Mouse (Mus musculus) heart, embryonic 16.5 days (tissue): ENCODE results near the gene Ccdc61. TPM values are rescaled to one million over a fixed set of nuclear protein-coding genes. Genes with fewer than 3 reads are reported as not detected.

ENCODE experiments used
- ATAC-seq: fragments of 200-750 bp; cut with Nextera tagmentation; replicated peaks from 2 replicates; pipeline ENCODE4 v1.8.0; 2017; ENCODE audit warnings: moderate number of reproducible peaks; ENCODE audit not compliant: insufficient read depth, low FRiP score; ENCODE audit errors: extremely low read depth
- H3K27ac ChIP-seq: fragments of 300-500 bp; sonication (generic); 2 replicates; pipeline ENCODE4 v1.5.1; 2014; ENCODE audit warnings: mild to moderate bottlenecking, low read length, control low read depth, moderate library complexity
- H3K27me3 ChIP-seq: fragments of 300-500 bp; sonication (generic); 2 replicates; pipeline ENCODE4 v1.6.1; 2014; ENCODE audit warnings: low read length, mixed read lengths; ENCODE audit not compliant: control insufficient read depth, insufficient read depth
- H3K36me3 ChIP-seq: fragments of 300-500 bp; sonication (generic); 2 replicates; pipeline ENCODE4 v1.6.1; 2014; ENCODE audit not compliant: control insufficient read depth, insufficient read depth
- H3K4me1 ChIP-seq: fragments of 300-500 bp; sonication (generic); 2 replicates; pipeline ENCODE4 v1.6.1; 2014; ENCODE audit warnings: low read length, mixed read lengths; ENCODE audit not compliant: control insufficient read depth, insufficient read depth
- H3K4me2 ChIP-seq: fragments of 300-500 bp; sonication (generic); 2 replicates; pipeline ENCODE4 v1.6.1; 2014; ENCODE audit warnings: low read depth, mild to moderate bottlenecking, control low read depth, low read length
- H3K4me3 ChIP-seq: fragments of 300-500 bp; sonication (generic); 2 replicates; pipeline ENCODE4 v1.5.1; 2014; ENCODE audit warnings: mild to moderate bottlenecking, control low read depth, low read length
- H3K9ac ChIP-seq: fragments of 300-500 bp; sonication (generic); 2 replicates; pipeline ENCODE4 v1.6.1; 2014; ENCODE audit warnings: low read length, control low read depth
- H3K9me3 ChIP-seq: fragments of 300-500 bp; sonication (generic); replicated peaks from 2 replicates; pipeline ENCODE4 v1.6.1; 2016; ENCODE audit warnings: low read length; ENCODE audit not compliant: control insufficient read depth
- WGBS: fragments of 180-500 bp; shearing (Covaris S2); extraction: QIAGEN DNeasy Blood & Tissue Kit; methylation state at CpG from one replicate; pipeline ENCODE4 v1.1.7; 2014; 5-methylcytosine and 5-hydroxymethylcytosine counted together
- polyA plus RNA-seq: library from polyadenylated mRNA; unstranded; fragments of >200 nt; fragmentation: Nextera tagmentation; extraction: Ambion mirVana; gene quantifications from 2 replicates; pipeline ENCODE4 v1.2.1, GENCODE M21; 2015

The Ccdc61 gene
- 21.7 and 23.7 TPM in 2 replicates for polyA plus RNA-seq

DNA sequence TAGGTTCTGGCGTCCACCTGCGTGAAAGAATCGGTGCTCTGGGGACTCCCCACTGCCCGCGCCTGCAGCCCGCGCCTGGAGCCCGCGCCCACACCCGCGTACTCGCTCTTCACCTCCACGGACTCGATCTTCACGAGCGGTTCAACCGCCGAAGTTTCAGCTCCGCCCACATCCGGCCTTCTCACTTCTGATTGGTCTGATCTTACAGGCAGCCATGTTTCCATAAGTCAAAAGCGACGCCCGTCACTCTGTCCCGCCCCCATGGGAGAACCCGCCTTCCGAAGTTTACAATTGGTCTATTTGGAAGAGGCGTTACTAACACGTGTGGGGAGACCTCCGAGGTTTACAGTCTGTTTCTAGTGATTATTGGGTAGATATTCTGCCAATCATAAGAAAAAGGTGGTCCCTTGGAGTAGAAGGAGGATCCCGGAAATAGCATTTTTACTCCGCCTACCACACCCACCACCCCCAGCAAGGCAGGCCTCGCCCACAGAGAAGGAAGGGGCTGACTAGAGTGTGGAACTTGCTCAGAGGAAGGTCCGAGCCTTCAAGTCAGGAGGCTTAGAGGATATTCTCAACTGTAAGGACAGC, at the start of gene Ccdc61:
Gene Ccdc61, minus strand, starts transcription at position 175 of the 591 bp plus-strand sequence.
- Histone ChIP-seq H3K4me2 (peak within 1 kb of the TSS; percentile 86), H3K9me3 (no peaks in the 10 kb centered on the region), H3K27ac (no peak within 1 kb of the TSS), H3K4me1 (peaks cover 16% of the 10 kb centered on the region), H3K27me3 (no peaks in the 10 kb centered on the region), H3K36me3 (peaks cover 3% of the 10 kb centered on the region; the same call in 1 of the 2 replicates), H3K4me3 (peak within 1 kb of the TSS; percentile 68), H3K9ac (peak within 1 kb of the TSS; percentile 77)
- peak; percentile 99 for ATAC-seq
- WGBS, result under 1% methylated on average over 33 of the region's 33 CpGs

DNA sequence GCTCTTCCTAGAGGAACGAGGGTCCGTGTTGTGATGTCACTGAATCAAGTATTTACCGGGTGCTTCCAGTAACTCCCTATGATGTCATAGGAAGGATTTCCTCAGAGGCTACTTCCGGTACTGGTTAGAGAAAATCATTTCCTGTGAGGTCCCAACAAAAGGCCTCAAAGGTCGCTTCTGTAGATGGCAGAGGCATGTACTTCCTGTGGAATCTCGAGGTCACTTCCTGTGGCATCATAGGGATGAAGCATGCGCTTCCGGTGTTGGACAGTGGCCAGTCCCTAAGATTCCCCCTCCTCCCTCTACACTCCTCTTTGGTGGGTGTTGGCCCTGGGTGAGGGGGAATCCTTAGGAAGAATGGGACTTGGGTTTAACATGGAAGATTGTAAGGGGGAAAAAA, 49.2 kb upstream of the Ccdc61 start:
- Histone ChIP-seq H3K4me1 (peaks cover 6% of the 10 kb centered on the region), H3K36me3 (no peaks in the 10 kb centered on the region), H3K4me2 (peak overlapping the region; percentile 26), H3K9ac (no peak overlapping the region), H3K27me3 (peaks cover 64% of the 10 kb centered on the region), H3K4me3 (no peak overlapping the region), H3K27ac (peak overlapping the region; percentile 14), H3K9me3 (no peaks in the 10 kb centered on the region)
- 0 out of 2 replicates have a peak, but pooled peaks have one; percentile 7 for ATAC-seq
- 35% methylated on average over 8 of the region's 8 CpGs for WGBS

DNA sequence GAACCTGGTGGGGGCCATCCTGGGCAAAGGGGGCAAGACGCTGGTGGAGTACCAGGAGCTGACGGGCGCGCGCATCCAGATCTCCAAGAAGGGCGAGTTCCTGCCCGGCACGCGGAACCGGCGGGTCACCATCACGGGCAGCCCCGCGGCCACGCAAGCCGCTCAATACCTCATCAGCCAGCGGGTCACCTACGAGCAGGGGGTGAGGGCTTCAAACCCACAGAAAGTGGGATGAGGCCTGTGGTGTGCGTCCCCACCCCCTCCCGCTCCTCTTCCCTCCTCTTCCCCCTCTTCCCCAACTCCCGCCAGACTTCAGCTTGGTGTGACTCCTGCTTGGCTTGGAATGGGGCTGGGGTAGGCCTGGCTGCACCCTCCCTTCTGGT, 48.2 kb upstream of the Ccdc61 start:
- Histone ChIP-seq H3K4me1 (peaks cover 6% of the 10 kb centered on the region), H3K9ac (peak overlapping the region; percentile 78), H3K9me3 (no peaks in the 10 kb centered on the region), H3K27ac (0 out of 2 replicates have a peak overlapping the region, but pooled peaks have one; percentile 36), H3K4me2 (peak overlapping the region; percentile 99), H3K27me3 (peaks cover 58% of the 10 kb centered on the region), H3K36me3 (no peaks in the 10 kb centered on the region), H3K4me3 (peak overlapping the region; percentile 70)
- ATAC-seq, result 0 out of 2 replicates have a peak, but pooled peaks have one; percentile 10
- WGBS, result 3% methylated on average over 21 of the region's 21 CpGs

DNA sequence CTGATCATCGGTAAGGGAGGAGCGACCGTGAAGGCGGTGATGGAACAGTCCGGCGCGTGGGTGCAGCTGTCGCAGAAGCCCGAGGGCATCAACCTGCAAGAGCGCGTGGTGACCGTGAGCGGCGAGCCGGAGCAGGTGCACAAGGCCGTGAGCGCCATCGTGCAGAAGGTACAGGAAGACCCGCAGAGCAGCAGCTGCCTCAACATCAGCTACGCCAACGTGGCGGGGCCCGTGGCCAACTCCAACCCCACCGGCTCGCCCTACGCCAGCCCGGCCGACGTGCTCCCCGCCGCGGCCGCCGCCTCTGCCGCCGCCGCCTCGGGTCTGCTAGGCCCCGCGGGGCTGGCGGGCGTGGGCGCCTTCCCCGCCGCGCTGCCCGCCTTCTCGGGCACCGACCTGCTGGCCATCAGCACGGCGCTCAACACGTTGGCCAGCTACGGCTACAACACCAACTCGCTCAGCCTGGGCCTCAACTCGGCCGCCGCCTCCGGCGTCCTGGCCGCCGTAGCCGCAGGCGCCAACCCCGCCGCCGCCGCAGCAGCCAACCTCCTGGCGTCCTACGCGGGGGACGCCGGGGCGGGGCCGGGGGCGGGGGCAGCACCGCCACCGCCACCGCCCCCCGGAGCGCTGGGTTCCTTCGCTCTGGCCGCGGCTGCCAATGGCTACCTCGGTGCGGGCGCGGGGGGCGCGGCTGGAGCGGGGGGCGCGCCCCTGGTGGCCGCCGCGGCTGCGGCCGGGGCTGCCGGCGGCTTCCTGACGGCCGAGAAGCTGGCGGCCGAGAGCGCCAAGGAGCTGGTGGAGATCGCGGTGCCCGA, 47.6 kb upstream of the Ccdc61 start:
- Histone ChIP-seq H3K4me3 (peak overlapping the region; percentile 70), H3K9ac (peak overlapping the region; percentile 78), H3K9me3 (no peaks in the 10 kb centered on the region), H3K27me3 (peaks cover 52% of the 10 kb centered on the region), H3K4me1 (peaks cover 6% of the 10 kb centered on the region), H3K27ac (peak overlapping the region; percentile 25; the same call in 1 of the 2 replicates), H3K36me3 (no peaks in the 10 kb centered on the region), H3K4me2 (peak overlapping the region; percentile 99)
- 1% methylated on average over 83 of the region's 107 CpGs for WGBS
- ATAC-seq, result peak; percentile 87

DNA sequence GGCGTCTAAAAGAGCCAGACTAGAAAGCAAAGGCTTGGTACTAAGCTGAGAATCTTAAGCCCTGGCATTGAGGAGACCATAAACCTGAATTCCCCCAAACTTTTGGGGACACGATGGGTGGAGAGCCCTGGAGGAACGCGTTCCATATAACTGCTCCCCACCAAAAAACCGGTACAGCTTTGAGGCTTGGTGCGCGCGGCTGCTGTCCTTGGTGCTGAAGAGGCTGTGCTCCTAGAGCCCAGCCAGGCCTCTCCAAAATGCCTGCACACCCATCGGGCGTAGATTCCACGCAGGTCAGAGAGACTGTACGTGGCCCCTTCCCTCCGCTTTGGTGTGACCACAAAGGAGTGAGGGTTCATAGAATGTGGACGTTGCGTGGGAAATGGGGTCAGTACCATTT, 41.2 kb upstream of the Ccdc61 start:
- WGBS, result 15% methylated on average over 15 of the region's 15 CpGs
- no peaks in the 10 kb centered on the region for H3K9me3 ChIP-seq
- peaks cover 12% of the 10 kb centered on the region for H3K27me3 ChIP-seq
- ATAC-seq, result no peak
- H3K27ac ChIP-seq, result no peak overlapping the region
- no peaks in the 10 kb centered on the region for H3K36me3 ChIP-seq
- no peak overlapping the region for H3K4me3 ChIP-seq
- H3K9ac ChIP-seq, result no peak overlapping the region
- no peaks in the 10 kb centered on the region; the same call in 1 of the 2 replicates for H3K4me1 ChIP-seq
- no peak overlapping the region for H3K4me2 ChIP-seq

DNA sequence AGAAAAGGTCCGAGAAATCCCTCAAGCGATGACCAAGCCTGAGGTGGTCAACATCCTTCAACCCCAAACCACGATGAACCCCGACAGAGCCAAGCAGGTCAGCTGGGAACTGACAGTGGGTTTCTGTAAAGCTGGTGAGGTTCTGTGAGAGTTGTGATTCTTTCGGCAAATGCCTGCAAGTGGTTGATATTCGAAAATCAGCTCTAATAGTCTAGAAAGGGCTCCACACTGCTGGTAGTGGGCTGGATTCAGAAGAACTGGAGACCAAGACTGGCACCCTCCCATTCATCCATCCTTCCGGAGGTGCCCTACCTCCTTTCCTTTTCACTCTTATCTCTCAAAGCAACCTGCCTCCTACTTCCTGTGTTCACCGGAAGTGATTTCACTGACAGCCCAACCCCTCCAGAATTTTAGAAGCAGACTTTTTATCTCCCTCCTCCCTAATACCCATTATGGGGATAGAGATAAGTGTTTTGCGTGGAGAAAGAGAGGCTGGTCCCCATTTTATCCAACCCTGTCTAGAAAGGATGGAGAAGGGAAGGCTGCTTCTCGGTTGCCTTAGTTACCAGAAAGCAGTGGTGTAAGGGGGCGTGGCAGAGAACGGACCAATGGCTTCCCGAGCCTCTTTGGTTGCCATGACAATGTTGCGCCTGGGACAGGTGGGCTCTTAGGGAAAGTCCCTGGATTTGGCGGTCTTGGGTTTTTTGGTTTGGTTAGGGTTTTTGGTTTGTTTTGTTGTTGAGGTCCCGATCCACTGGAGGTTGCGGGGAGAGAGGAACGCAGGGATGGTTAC, 40.5 kb upstream of the Ccdc61 start:
- Histone ChIP-seq H3K4me2 (no peak overlapping the region), H3K9me3 (no peaks in the 10 kb centered on the region), H3K27ac (no peak overlapping the region), H3K36me3 (no peaks in the 10 kb centered on the region), H3K4me1 (no peaks in the 10 kb centered on the region; the same call in 1 of the 2 replicates), H3K4me3 (no peak overlapping the region), H3K9ac (no peak overlapping the region), H3K27me3 (peaks cover 12% of the 10 kb centered on the region; the same call in 1 of the 2 replicates)
- 23% methylated on average over 18 of the region's 18 CpGs for WGBS
- no peak for ATAC-seq

DNA sequence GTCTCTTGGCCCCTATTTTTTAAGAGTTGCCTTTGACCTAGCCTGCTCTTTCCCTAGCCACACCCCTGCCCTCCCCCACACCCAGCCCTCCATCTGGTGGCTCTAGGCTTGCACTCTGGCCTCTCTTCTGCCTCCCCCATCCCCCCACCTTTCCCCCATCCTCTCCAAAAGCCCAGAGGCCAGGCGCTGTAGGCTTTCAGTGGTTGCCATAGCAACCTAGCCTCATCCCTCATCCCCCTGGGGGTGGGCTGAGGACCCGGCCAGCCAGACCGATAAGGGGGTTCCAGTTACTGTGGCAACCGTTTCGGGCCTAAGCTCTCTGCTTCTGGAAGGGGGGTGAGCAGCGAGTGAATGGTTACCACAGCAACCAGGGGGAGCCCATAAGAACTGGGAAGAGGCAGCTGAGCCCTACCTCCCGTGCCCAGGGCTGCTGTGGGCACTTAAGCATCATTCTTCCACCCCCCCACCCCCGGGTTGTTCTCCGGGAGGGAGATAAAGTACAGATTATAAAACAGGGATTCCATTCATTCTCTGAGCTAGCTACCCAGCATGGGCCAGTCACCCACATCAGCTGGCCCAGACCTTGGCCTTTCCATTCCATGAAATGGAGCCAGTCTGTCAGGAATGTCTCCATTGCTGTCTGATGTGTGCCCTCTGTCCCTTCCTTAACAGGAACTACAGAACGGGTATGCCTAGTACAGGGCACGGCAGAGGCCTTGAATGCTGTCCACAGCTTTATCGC, 39.7 kb upstream of the Ccdc61 start:
- no peak for ATAC-seq
- H3K27ac ChIP-seq, result no peak overlapping the region
- 25% methylated on average over 12 of the region's 12 CpGs for WGBS
- peaks cover 10% of the 10 kb centered on the region; the same call in 1 of the 2 replicates for H3K27me3 ChIP-seq
- H3K4me2 ChIP-seq, result no peak overlapping the region
- no peak overlapping the region for H3K4me3 ChIP-seq
- no peaks in the 10 kb centered on the region for H3K9me3 ChIP-seq
- H3K9ac ChIP-seq, result no peak overlapping the region
- no peaks in the 10 kb centered on the region; the same call in 1 of the 2 replicates for H3K4me1 ChIP-seq
- H3K36me3 ChIP-seq, result no peaks in the 10 kb centered on the region

DNA sequence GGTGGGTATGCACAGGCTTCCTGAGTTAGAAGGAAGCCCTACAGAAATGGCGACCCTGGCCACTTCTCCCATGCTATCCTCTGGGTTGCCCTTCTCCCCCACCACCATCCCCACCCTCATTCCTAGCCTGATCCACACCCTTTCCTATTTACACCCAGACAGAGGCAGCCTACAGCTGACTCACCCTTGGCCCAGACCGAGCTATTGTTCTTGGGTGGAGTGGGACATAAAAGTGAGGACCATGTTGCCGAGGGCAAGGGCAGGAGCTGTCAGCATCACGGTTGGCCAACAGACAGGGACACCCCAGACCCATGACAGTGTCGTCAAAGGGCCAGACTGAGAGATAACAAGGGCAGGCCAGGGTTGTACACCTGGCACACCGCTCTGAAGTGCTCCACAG, 37.9 kb upstream of the Ccdc61 start:
- 45% methylated on average over 6 of the region's 6 CpGs for WGBS
- Histone ChIP-seq H3K4me1 (no peaks in the 10 kb centered on the region; the same call in 1 of the 2 replicates), H3K9ac (no peak overlapping the region), H3K4me3 (no peak overlapping the region), H3K27me3 (peaks cover 10% of the 10 kb centered on the region; the same call in 1 of the 2 replicates), H3K9me3 (no peaks in the 10 kb centered on the region), H3K27ac (0 out of 2 replicates have a peak overlapping the region, but pooled peaks have one; percentile 20), H3K4me2 (no peak overlapping the region), H3K36me3 (no peaks in the 10 kb centered on the region)
- peak; percentile 67 for ATAC-seq
